Mouse (Mus musculus) embryo, embryonic 10.5 days (tissue): ENCODE results near the gene Car5b.
A peak's percentile ranks its signal among the peaks of the same experiment; 100 is the strongest.

Source experiments
- DNase-seq: peaks from one replicate; pipeline ENCODE4 v3.0.0-alpha.2; 2015; ENCODE audit warnings: low spot score

Car5b gene

DNA sequence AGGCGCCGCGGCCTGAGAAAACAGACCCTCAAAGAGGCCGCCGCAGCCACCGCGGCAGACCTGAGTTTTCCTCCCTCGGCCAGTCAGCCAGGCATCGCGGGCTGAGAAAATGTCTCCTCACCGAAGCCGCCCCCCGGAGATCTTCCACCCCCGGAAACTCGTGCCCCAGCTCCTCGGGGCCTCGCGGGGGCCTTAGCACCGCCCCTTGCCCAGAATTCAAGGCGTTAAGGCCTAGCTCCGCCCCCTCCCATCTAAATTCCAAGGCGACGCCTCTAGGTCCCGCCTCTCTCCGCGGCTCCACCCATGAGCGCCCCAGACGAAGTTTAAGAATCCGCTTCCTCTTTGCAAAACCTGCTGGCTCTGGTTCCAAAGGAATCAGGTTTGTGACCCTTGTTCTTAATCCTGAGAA lies 69.3 kb downstream of the Car5b start, which contains the start of gene Zrsr2:
Gene Zrsr2 (minus strand): TSS at position 195 of the 409 bp plus-strand sequence.
- DNase-seq, result peak; percentile 94

DNA sequence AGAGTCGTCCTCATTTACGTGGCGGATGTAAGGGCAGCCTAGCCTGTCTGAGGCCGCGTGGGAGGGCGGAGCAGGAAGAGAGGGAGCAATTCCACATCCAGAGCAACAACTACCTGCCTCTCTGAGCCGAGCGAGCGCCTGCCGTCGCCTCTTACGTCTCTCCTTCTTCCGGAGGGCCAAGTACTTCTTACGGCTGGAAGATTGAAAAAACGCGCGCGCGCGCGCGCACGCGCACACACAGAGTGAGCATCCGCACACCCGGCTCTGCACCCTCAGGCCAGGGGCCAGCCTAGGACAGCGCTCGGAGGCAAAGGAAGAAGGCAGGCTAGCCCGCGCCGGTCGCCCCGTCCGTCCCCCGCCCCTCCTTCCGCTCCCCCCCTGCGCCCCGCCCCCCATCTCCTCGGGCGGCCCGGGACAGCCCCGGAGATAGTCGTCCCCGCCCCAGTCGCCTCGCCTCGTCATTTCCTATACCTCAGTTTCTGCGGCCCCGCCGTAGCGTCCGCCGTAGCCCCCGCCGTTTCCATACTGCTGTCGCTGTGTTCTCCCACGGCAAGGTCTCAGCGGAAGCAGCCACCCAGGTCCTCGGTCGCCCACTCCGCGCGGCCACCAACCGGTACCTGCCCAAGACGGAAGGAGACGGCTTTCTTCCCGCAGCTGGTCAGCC lies 69.9 kb downstream of the Car5b start:
- DNase-seq, result peak; percentile 70

DNA sequence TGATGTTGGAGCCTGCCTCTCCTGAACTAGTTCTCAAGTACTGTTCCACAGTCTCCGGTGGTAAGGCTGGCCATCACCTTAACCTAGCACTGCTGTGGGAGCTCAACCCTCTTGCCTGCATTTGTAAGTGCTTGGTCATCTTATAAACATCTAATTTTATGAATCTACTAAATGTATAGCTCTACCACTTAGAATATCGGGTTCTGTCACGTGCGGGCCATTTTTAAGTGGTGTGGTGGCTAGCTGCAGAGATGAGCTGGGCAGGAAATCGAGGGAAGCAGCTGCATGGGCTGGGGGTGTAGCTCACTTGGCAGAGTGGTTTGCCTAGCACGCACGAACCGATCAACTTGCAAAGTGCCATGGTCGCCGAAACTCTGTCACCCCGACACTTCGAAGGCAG lies 70.4 kb downstream of the Car5b start:
- peak; percentile 1 for DNase-seq

DNA sequence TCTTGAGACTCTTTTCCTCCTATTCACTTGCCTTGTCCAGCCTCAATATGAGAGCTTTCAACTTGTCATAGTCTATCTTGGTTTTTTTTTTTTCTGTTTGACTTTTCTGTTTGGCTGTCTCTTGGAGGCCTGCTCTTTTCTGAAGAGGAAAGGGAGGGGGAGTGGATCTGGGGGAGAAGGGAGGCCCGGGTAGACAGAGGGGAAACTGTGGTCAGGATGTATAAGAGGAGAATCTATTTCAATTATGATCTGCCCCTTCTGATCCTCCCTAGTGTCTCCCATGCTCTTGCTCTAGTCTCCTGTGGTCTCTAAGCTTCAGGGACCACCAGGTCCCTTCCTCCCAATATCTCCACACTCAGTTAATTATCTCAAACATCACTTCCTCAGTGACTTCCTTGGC lies 76.2 kb downstream of the Car5b start:
- DNase-seq, result no peak

DNA sequence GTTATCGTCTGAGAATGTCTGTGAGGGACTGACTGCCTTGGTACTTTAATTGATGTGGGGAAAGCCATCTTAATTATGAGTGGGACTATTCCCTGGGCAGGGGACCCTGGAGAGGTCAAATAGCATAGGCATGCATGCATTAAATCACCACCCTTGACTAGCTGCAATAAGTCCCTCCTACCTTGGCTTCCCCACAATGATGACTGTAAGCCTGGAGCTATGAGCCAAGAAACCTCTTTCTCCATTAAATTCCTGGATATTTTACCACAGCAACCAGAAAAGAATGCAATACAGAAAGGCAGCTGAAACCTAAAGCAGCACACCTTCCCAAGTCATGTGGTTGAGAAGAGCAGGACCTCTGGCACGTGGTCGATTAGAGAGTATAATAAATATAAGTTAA lies 83.4 kb downstream of the Car5b start:
- no peak for DNase-seq

DNA sequence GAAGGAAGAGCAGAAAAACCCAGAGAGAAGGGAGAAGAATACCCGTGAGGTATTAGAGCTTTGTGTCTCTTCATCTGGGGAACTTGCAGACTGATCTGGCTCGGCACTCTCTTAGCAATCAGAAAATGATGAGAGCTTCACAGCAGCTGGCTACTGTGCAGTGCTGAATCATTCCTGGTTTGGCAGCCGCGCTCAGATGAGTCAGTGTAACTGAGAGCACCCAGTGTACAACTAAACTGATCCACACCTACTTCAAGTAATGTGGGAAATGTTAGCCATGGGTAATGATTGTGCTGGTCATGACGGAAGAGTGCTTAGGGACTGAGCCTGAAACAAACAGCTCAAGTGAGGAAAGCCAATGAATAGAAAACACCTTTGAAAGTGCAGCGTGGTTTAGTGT lies 89.2 kb downstream of the Car5b start:
- DNase-seq, result no peak

DNA sequence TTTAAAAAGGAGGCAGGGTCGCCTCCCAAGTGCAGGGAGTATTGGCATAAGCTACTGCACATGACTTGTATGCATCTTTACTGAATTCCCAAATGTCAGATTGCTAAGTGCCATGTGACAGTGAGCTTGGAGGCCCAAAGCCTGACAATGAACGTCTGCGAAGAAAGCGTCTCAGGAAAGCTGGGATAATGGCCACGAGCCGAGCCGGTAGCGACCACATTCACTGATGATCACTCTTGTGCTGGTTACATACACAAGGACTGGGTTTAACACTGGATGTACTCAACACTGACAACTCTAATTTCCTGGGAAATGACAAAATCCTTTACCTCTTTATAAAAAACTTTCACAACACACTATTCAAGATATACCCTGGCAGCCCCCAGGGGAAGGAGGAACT lies 93.1 kb downstream of the Car5b start:
- DNase-seq, result no peak

DNA sequence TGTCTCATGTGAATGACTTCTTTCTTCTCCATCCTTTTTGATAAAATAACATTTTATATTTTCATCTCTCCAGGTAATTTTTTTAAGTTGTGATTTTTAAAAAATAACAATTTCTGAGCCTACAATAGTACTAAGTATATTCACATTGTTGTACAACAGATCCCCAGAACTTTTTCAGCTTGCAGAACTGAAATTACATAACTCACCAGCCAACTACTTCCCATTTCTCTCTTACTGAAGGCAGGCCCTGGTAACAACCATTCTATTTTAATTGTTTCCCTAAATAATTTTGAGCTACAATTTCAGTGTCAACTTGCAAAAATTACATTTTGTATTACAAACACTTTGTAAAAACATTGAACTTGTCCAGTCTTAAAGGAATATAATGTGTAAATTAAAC lies 98.2 kb downstream of the Car5b start:
- DNase-seq, result no peak
